Mouse (Mus musculus) left cerebral cortex, adult 9 months (tissue): ENCODE results near the gene Sh3pxd2a.

Experiments used
- DNase-seq, 2 experiments: peaks; one replicate each; pipeline ENCODE4 v3.0.0; 2022; ENCODE audit warnings: low spot score in 2 of 2

Gene Sh3pxd2a

DNA sequence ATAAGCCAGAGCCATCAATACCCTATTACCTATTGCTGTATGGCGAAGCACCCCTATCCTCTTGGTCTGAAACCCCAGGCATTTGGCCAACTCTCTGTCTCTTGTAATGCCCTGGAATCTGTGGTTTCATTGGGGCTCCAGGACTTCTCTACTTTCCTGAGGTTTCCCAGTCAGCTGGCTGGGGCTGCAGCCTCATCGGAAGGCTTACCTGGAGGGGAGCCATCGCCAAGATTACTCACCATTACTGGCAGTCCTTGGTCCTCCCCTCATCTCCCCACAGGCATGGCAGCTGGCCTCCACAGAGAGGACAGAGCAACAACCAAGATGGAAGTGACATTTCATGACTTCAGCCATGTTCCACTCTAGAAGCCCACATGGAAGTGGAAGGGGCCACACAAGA lies 231.1 kb downstream of the Sh3pxd2a start:
- DNase-seq = no peak

DNA sequence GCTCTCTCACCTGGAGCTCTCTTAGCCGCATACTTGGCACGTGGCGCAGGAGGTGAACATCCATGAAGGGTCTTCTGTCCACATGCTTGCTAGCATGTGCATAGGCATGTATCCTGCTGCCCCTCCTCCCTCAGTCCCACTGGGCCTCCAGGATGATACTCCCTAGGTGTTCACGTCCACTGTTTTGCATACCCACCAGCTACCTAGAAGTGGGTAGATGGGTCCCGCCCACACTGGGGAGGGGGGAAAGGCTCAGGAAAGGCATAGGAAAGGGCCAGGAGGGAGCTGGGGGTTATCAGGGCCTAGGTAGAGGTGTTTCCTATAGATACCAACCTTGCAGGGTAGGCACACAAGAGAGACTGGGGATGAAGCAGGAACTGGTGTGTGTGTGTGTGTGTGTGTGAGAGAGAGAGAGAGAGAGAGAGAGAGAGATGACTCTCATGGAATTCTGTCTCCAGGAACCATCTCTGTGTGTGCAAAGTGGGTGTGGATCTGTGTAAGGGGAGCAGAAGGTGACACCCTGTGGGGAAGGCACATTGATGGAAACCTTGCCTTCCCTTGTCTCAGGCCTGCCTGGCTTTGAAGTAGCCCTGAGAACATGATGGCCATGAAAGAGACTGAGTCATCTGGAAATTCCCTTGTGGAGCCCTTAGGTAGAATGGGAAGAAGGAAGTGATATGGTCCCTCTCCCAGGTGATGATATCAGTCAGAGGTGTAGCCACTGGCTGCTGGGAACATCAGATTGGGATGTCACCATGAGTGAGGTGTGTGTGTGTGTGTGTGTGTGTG lies 231.9 kb downstream of the Sh3pxd2a start:
- no peak for DNase-seq

DNA sequence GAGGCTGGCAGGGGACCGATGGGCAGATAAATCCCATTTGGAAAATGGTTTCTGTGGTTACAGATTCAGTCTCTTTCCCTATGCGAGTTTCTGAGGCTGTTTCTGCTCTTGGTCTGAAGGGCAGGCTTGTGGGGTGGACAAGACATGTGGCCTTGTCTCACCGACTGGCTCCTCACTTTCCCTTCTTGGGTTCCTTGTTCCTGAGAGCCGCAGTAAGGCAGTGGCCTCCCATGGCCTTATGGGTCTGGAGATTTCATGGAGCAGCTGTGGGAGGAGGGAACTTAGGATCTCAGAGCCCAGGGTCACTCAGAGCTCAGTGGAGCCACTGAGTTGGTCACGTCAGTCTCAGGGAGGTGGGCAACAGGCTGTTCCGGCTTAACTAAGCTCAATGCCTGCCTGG lies 232.8 kb downstream of the Sh3pxd2a start:
- DNase-seq = no peak

DNA sequence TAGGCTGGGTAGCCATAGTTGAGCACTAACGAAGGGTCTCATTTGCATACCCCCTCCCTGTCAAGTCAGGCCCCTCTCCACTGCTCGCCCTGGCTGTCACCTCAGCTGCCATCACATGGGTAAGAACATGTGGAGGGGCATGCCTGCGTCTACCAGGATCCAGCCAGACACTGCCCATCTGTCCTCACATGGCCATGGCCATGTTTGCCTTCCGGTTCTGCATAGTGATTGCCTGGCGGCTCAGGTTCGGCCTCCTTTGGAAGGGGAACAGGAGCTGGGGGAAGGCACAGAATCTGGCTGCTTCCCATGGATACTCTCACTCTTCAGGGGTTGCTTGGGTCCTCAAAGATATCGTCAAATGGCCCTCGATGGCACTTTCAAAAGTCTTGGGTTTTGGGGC lies 233.5 kb downstream of the Sh3pxd2a start:
- DNase-seq = no peak

DNA sequence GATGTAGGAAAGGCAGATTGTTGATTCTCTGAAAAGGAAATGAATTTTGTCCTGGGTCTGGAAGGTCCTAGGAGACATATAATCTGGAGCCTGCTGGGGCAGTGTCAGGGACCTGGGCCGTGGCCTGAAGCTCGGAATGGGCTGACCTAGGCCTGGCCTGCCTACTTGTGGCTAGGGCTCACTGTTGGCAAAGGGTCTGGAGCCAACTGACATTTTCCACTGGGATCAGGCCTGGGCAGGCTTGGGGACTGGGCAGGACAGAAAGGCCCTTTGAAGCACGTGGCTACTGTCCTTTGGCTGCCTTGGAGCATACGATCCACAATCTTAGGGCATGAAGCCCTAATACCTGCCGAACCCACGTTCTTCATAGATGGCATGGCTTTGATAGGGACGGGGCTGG lies 234.1 kb downstream of the Sh3pxd2a start:
- DNase-seq = no peak

DNA sequence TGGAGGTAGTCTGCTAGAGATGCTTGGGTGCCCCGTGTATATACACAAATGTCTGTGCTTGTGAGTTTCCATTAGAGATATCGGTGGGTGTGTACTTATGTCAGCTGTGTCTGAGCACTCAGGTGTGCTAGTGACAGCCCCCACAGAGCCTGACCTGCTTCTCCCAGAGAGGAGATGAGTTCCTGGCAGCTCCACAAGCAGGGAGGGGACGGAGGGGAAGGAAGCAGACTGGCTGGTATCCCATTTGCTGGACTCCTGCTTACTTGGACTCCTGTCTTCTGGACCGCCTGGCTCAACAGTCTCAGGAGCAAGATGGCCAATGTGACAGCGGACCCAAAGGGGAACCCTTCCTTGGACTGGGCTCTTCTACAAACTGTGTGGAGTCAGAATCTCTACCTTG lies 234.7 kb downstream of the Sh3pxd2a start:
- no peak for DNase-seq

DNA sequence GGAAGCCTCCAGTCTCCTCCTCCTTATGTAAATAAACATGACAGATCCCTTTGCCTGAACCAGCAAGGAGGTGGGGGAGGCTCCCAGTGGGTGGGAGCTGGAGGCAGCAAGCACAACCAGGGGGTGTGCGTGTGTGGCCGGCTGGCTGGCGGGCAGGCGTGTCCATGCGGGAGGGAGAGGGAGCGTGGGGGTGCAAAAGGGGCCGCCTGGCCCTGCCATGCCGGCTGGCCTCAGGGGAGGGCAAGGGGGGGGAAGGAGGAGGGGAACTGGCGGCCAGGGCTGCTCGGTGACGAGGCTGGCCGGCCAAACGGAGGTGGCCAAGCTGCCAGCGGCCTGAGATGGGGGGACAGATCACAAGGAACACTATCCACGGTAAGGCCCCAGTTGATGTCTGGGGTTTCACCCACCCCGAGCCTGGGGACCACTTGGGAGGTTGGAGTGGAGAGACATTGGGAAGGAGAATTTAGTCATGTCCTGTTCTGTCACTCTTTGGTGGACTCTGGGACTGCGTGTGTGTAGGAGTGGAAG lies 235.4 kb downstream of the Sh3pxd2a start:
- peak; percentile 38 to 66 for DNase-seq

DNA sequence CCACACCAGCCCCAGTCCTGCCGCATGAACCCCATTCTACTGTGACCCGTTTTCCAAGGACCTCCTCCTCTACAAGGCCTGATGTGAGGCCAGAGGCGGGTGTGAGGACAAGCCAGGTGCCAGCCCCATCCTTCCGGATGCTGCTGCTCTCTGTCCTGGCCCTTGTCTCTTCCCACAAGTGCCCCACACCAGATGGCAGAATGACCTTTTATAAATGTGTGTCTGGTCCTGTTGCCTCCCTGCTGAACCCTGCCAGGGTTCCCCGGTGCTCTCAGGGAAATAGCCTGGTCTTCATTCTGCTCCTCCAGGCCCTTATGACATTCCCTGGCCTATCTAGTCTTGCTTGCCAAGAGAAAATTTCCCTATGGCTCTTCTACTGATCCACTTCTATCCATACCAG lies 238.4 kb downstream of the Sh3pxd2a start:
- no peak for DNase-seq

DNA sequence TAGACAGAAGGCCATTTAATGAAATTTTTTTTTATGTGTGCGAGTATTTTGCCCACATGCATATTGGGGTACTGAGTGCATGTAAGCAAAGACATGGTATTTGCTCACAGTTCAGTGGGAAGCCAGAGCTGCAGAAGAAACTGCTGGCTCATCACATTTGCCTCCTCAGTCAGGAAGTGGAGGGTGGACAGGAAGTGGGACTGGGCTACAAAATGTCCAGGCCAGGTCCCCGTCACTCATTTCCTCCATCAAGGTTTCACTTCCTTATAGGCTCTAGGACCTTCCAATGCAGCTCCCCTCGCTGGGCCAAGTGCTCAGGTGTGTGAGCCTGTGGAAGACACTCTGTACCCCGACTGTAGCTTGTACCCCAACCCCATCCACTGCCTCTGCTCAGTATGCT lies 239.5 kb downstream of the Sh3pxd2a start:
- no peak for DNase-seq

DNA sequence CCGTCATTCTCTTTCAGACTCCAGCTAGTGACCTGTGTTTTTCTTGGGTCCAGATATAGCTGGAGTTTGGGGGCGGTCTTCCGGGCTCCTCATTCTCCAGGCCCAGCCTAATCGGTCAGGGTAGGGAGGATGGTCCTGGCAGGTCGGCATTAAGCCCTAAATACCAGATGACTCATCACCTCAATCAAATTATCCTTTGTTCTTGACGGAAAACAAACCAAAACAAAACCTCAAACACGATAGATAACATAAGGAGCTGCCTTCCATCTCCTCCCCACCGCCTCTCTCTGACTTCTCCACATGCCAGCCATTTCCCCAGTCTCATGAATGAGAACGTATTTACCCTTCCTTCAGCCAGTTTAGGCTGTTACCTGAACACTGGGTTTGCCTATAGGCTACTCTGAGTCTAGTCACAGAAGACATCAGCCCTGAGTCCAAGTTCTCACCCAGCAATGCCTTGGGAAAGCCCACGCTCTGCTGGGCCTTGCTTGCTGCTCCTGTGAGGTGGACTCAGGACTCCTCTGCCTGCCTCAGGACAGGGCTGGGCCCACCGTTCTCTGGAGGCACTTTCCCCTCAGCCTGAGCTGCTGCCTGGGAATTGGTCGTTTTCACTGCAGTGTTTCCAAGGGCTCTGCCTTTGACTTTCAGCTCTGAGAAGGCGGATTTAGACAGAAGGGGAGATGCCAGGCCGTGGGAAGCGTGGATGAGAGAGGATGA lies 241.2 kb downstream of the Sh3pxd2a start:
- DNase-seq = no peak

DNA sequence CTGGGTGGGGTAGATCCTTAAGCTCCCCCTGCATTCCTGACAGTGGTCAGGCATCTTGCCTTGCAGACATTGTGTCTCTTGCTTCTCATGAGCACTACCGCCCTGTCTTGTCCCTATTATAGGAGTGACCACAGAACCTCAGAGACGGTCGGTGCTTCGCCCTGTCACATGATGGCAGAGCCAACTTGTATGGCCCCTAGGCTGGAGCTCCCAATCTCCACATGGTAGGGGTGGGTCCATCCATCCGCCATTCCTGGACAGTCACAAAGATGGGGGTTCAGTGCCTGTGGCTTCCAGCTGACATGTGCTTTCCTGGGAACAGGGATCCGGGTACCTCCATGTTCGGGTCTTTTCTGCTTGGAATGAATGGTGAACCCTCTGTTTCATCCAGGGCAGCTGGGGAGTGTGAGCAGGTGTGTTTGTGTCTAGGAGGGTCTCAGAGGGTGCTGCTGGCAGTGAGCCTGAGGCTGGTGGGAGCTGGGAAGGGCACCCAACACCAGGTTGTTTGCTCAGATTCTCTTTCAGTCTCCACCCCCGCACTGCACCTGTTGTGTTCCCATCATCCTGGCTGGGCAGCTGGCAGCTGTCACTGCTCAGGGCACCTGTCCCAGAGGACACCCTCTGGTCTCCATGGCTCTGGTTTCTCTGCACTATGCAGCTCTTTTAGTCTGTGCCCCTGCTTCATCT lies 241.9 kb downstream of the Sh3pxd2a start:
- DNase-seq = peak in 1 of 2 experiments; percentile 55

DNA sequence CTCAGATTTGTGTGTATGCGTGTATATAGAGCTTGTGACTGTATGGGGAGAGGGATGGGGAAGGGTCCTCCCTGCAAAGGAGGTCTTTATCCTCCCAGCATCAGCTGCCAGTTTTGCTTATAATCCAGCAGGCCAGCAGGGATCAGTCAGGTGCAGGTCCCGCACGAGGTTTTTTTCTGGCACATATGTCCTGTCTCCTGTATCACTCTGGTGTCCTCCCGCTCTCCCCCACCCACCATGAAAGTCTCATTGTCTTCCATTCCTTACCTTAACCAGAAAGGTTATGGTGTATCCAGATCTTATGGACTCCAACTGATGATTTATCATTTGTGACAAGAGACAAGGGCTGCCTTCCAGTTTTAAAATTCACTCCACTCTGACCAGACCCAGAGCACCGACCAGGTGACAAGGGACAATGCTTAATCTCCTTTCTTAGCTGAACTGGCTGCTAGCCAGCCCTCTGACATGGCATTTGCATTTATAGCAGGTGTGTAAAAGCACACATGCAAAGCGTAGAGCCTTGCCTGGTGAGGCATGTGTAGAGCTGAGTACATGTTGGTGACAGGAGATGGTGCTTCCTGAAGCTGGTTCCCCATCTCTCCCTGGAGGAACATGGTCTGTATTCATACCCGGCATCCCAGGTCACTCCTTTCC lies 242.6 kb downstream of the Sh3pxd2a start:
- no peak for DNase-seq

DNA sequence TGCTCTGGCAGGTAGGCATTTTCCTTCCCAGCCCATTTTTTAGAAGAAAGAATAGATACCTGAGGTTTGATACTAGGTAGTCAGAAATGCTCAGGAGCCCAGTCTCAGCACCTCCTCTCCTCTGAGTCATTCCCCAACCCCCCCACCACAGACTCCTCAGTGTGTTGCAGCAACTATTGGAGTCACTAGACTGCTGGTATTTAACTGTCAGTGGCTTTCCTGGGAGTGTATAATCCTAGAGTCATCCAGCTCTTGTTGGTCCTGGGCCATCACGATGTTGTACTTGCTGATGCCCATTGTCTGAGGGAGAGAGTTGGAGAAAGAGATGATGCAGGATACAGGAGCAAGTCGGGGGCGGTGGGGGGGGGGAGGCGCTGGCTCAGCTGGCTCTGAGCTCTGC lies 243.2 kb downstream of the Sh3pxd2a start:
- no peak for DNase-seq

DNA sequence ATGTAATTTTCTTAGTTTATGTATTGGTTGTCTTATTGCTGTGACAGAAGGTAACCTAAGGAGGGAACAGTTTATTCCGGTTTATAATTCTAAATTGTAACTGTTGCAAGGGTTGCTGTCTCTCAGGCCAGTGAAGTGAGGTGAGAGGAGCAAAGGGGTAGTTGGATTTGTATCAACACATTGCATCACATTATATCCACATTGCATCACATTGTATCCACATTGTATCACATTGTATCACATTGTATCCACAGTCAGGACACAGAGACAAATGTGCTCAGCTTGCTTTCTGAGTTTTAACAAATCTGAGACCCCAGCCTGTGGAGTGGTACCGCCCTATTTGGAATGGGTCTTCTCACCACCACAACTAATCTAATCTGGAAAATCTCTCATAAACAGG lies 244.0 kb downstream of the Sh3pxd2a start:
- DNase-seq = no peak

DNA sequence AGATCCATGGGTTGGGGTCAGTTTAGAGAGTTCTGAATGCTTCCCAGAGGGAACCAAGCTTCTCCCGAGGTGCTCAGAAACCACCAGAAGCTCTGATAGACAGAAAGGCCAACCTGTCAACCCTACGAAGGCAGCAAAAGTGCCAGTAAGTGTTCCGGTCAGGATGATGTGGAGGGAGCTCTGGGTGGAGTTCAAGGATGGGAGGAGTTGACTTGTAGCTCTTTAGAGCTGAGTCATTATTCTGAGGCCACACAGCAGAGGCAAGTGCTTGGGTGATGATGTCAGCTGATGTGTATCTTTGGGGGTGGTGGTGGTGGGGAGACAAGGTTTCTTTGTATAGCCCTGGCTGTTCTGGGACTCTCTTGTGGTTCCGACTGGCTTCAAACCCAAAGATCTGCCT lies 244.6 kb downstream of the Sh3pxd2a start:
- no peak for DNase-seq

DNA sequence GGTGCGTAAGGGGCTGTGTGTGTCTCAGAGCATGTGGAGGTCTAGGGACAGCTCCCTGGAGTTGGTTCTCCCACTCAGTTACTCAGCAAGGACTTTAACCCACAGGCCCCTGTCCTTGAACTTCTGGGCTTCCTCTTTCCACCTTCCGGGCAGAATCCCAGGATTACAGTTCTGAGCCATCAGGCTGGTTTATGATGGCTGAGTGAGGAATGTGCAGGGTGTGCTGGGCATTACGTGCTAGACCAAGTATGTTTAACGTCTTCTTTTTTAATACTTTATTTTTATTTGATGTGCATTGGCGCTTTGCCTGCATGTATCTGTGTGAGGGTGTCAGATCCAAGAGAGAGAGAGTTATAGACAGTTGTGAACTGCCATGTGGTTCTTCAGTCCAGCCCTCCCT lies 247.4 kb downstream of the Sh3pxd2a start:
- no peak for DNase-seq

DNA sequence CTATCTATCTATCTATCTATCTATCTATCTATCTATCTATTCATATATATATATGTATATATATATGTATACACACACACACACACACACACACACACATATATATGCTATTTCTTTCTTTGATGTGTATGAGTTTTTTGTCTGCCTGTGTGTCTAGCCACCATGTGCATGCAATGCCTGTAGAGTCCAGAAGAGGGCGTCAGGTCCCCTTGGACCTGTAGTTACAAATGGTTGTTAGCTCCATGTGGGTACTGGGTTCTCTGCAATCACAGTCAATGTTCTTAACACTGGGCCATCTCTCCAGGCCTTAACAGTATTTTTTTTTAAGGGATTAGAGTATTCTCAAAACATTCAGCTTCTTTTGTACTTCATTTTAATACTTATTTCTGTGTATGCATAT lies 250.7 kb downstream of the Sh3pxd2a start:
- DNase-seq = no peak

DNA sequence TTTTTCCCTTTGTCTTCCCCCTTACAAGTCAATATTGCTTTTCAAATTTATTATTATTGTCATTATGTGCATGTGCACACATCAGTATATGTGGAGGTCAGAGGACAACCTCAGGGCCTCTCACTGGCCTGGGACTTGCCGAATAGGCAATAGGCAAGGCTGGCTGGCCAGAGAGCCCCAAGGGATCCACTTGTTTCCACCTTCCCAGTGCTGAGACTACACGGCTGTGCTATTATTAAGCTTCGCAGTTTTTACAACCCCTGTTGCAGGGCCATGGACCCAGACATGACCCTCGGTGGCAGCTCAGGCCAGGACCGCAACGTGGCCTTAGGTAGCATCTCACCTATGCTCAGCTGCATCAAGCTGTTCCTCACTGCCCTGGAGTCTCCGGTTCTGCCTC lies 251.8 kb downstream of the Sh3pxd2a start:
- no peak for DNase-seq

DNA sequence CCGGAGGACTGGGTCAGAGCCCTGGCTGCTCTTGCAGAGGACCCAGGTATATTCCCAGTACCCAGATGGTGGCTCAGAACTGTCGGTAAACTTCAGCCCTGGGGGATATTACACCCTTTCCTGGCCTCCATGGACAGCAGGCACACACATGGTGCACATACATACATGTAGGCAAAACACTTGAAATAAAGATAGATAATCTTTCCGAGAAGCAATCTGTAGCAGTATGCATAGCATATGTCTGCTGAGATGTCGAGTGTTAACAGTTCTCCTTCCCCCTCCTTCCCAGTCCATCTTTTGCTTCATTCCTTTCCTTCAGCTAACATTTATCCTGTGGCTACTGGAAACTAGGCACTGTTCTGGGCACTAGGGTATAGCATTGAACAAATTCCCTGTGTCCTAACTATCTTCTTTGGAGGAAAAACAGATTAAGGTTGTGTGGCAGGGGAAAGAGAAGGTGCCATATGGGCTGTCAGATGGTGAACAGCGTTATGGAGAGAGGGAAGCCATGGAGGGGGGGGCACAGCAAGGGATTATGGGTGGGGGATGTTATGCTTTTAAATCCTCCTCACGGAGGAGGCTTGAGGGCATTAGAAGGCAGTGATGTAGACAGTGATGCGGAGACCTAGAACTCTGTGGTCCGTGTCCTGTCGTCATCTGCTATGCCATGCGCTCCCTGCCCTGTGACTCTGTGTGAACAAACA lies 252.4 kb downstream of the Sh3pxd2a start:
- DNase-seq = no peak

DNA sequence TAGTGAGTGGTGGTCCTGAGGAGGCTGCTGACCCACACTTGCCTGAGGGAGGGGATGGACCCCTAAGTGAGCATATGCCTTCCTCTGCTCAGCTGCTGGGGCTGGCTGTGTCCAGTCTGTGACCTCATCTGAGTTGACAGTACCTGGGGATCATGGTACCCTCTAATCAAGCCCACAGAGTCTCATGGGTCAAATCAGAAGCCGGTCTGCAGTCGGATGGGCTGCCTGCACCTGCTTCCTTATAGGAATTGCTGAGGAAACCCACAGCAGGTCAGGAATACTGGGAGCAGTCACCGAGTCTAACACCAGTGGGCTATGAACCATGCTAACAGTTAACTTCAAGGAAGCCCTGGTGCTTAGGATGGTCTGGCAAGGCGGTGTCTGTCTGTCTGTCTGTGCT lies 253.8 kb downstream of the Sh3pxd2a start:
- DNase-seq = no peak
